In genomic region chr8:104436591-104436990, GRCm38 (mm10) we compare ENCODE assay signal across 9 mouse cellular contexts. TPM values are rescaled to one million over a fixed set of nuclear protein-coding genes. Genes with fewer than 3 reads are reported as not detected.
DNase-seq lines count a peak whose midpoint lies in the region; ATAC-seq and TF ChIP-seq lines count a peak whose summit lies in the region.
"Had no signal": no experiment of that assay in that cellular context is flagged by ENCODE, and none has a peak within 500 bp of the region (broad histone marks: within the 10 kb centered on the region; RNA-seq: fewer than 3 reads in every experiment).

No protein-coding gene starts in this region.

- WGBS in heart, postnatal 0 days, result 74% methylated on average over 4 of the region's 4 CpGs
- 87% methylated on average over 4 of the region's 4 CpGs for WGBS in macrophage (ENCODE audit: missing documents)

- no peak overlapping the region for H3K4me2 ChIP-seq in heart, postnatal 0 days (ENCODE audit: low read depth, low read length)

- no peak for DNase-seq in heart, postnatal 0 days (ENCODE audit: low spot score)
- DNase-seq in heart, postnatal 25 days (ENCODE audit: low spot score), result no peak
- DNase-seq in T-cell, adult 2 months (ENCODE audit: low spot score), result no peak
- no peak for DNase-seq in left cerebral cortex, adult 11 months (ENCODE audit: low spot score)
- DNase-seq in thymus, postnatal 25 days, result no peak

- H3K27me3 ChIP-seq in heart, postnatal 0 days (ENCODE audit: control insufficient read depth, insufficient read depth, low read length), result no peaks in the 10 kb centered on the region
- H3K27me3 ChIP-seq in E14TG2a.4 (ENCODE audit: insufficient read depth, low read length), result no peaks in the 10 kb centered on the region

- no peaks in the 10 kb centered on the region for H3K9me3 ChIP-seq in heart, postnatal 0 days (replicated peaks; ENCODE audit: control insufficient read depth, low read length)
- H3K9me3 ChIP-seq in E14TG2a.4 (ENCODE audit: low read length), result no peaks in the 10 kb centered on the region
- H3K9me3 ChIP-seq: G1E had no signal

- no peak overlapping the region for H3K9ac ChIP-seq in heart, postnatal 0 days (replicated peaks; ENCODE audit: low read depth, low read length)

- peaks cover 14% of the 10 kb centered on the region for H3K4me1 ChIP-seq in heart, postnatal 0 days (ENCODE audit: control insufficient read depth, insufficient read depth)
- peaks cover 88% of the 10 kb centered on the region for H3K4me1 ChIP-seq in E14TG2a.4 (replicated peaks; ENCODE audit: low read depth, low read length)
- H3K4me1 ChIP-seq in bone marrow macrophage, adult 2 months (ENCODE audit: control insufficient read depth, insufficient read depth, low read length), result peaks cover 24% of the 10 kb centered on the region

- H3K27ac ChIP-seq in heart, postnatal 0 days (ENCODE audit: low read depth), result peak overlapping the region; percentile 83
- peak overlapping the region; percentile 38 for H3K27ac ChIP-seq in bone marrow macrophage, adult 2 months (ENCODE audit: insufficient read depth, low read depth, low read length)
- H3K27ac ChIP-seq in macrophage, result peak overlapping the region; percentile 71

- peaks cover 87% of the 10 kb centered on the region for H3K79me2 ChIP-seq in macrophage (ENCODE audit: inconsistent target)

- peaks cover 77% of the 10 kb centered on the region for H3K36me3 ChIP-seq in heart, postnatal 0 days (replicated peaks; ENCODE audit: control insufficient read depth, insufficient read depth, low read length)
- H3K36me3 ChIP-seq in E14TG2a.4 (ENCODE audit: insufficient read depth, low read length) (peaks cover 78% of the 10 kb centered on the region), macrophage (ENCODE audit: inconsistent target) (peaks cover 64% of the 10 kb centered on the region)

- no peak for TF ChIP-seq CTCF in heart, postnatal 0 days (IDR thresholded peaks at IDR 0.05; ENCODE audit: low read depth)
- no peak for TF ChIP-seq CTCF in E14TG2a.4 (conservative IDR thresholded peaks at IDR 0.05; ENCODE audit: low read length)
- TF ChIP-seq CTCF in bone marrow macrophage, adult 2 months (IDR thresholded peaks at IDR 0.05; ENCODE audit: low read depth, low read length), result no peak

- no peak for TF ChIP-seq EP300 in heart, postnatal 0 days (IDR thresholded peaks at IDR 0.05; ENCODE audit: low read depth)

- ATAC-seq in heart, postnatal 0 days (ENCODE audit: insufficient read depth, low read depth), result no peak

- H3K4me3 ChIP-seq in heart, postnatal 0 days (ENCODE audit: low read depth, low read length), result no peak overlapping the region
- 0 out of 2 replicates have a peak overlapping the region, but pooled peaks have one; percentile 10 for H3K4me3 ChIP-seq in E14TG2a.4 (replicated peaks; ENCODE audit: low read length)
- no peak overlapping the region for H3K4me3 ChIP-seq in bone marrow macrophage, adult 2 months (ENCODE audit: insufficient read depth, low read length)
- H3K4me3 ChIP-seq in macrophage (ENCODE audit: inconsistent target), result no peak overlapping the region

- no peak for TF ChIP-seq POLR2A in bone marrow macrophage, adult 2 months (IDR thresholded peaks at IDR 0.05; ENCODE audit: borderline replicate concordance, low read depth, low read length)

- intact Hi-C loops in heart, postnatal 25 days (cut with DNase I), result loop anchor here (10.0 kb wide), 2 partner anchors 182 to 322 kb away; partner anchors contain the start of gene Cklf

RNA-seq across cellular contexts. Expression of gene Dync1li2, which starts 6.3 kb away (rescaled TPM):
- 11.0 and 20.2 TPM in 2 replicates for total RNA-seq in heart, postnatal 0 days (2014; rRNA removed; ENCODE audit: low replicate concordance)
- polyA plus RNA-seq in heart, postnatal 0 days (2015; fragmentation: Nextera tagmentation; extraction: Ambion mirVana), result 36.5 and 38.8 TPM in 2 replicates
- total RNA-seq in heart, postnatal 25 days (2021), result 100 to 1,000 TPM in 1 of 2 experiments, 10 to 100 TPM in 1; 93.5 to 104 TPM
- 60.7 and 65.3 TPM in 2 replicates for polyA plus RNA-seq in bone marrow macrophage, adult 2 months (2012; ENCODE audit: insufficient read depth, insufficient read length, missing spikeins)
- 100 to 1,000 TPM in 22 of 26 experiments, 10 to 100 TPM in 4; 62.6 to 206 (median 146) TPM for total RNA-seq in macrophage (2018; cell fraction: chromatin; rRNA removed)
- 10 to 100 TPM; 25.4 to 44.7 (median 34.5) TPM for total RNA-seq in macrophage (2018; cell fraction: cytosol; rRNA removed)
- 100 to 1,000 TPM in 8 of 26 experiments, 10 to 100 TPM in 18; 51.9 to 125 (median 90.2) TPM for total RNA-seq in macrophage (2018; cell fraction: nucleus; rRNA removed)
- 33.1 to 37.5 TPM (median 36.4 TPM) in 3 replicates for polyA plus RNA-seq in macrophage (2018)

RNA-seq across cellular contexts. Expression of gene Cmtm4, which starts 41.0 kb away (rescaled TPM):
- 10.2 and 13.4 TPM in 2 replicates for total RNA-seq in heart, postnatal 0 days (2014; rRNA removed; ENCODE audit: low replicate concordance)
- polyA plus RNA-seq in heart, postnatal 0 days (2015; fragmentation: Nextera tagmentation; extraction: Ambion mirVana), result 1.2 TPM in 2 replicates
- total RNA-seq in heart, postnatal 25 days (2021), result 10 to 100 TPM; 10.5 to 10.6 TPM
- polyA plus RNA-seq in bone marrow macrophage, adult 2 months (2012; ENCODE audit: insufficient read depth, insufficient read length, missing spikeins), result 12.2 and 12.3 TPM in 2 replicates
- total RNA-seq in macrophage (2018; cell fraction: chromatin; rRNA removed), result 10 to 100 TPM in 12 of 26 experiments, 1 to 10 TPM in 14; 2.3 to 18.3 (median 7.2) TPM
- 10 to 100 TPM in 10 of 26 experiments, 1 to 10 TPM in 16; 4.8 to 15.0 (median 7.8) TPM for total RNA-seq in macrophage (2018; cell fraction: cytosol; rRNA removed)
- 10 to 100 TPM in 16 of 26 experiments, 1 to 10 TPM in 10; 6.0 to 22.5 (median 11.9) TPM for total RNA-seq in macrophage (2018; cell fraction: nucleus; rRNA removed)
- 7.3 to 11.9 TPM (median 9.5 TPM) in 3 replicates for polyA plus RNA-seq in macrophage (2018)
- polyA plus RNA-seq: G1E had no signal
